Mouse (Mus musculus) activated CD4-positive, CD25-positive, alpha-beta regulatory T cell, adult 4 months (primary cell): ENCODE results near the gene Mycbp. TPM values are rescaled to one million over a fixed set of nuclear protein-coding genes. Genes with fewer than 3 reads are reported as not detected.

Experiments used
- ATAC-seq: one replicate; pipeline ENCODE4 v1.8.0; 2017
- polyA plus RNA-seq, 2 experiments: library from polyadenylated mRNA; unstranded; fragments of 100-300 nt; shearing (Covaris generic); gene quantifications; one replicate each; pipeline ENCODE4 v1.2.1; 2017

The Mycbp gene
- polyA plus RNA-seq, 2 experiments from 2014 or later: 11.1 to 26.4 TPM

GRCm38 (mm10) chr4:123946701-123947100 is 42.1 kb downstream of the Mycbp start:
- ATAC-seq: no peak

GRCm38 (mm10) chr4:123947149-123947548 is 42.5 kb downstream of the Mycbp start:
- no peak for ATAC-seq

GRCm38 (mm10) chr4:123948901-123949300 is 44.3 kb downstream of the Mycbp start:
- no peak for ATAC-seq

- ATAC-seq: no peak
Observed at GRCm38 (mm10) chr4:123949649-123950048, 45.0 kb downstream of the Mycbp start.

- ATAC-seq: peak; percentile 65
Observed at GRCm38 (mm10) chr4:123952059-123952458, 47.4 kb downstream of the Mycbp start.

- ATAC-seq: no peak
Observed at GRCm38 (mm10) chr4:123956703-123957491, 52.3 kb downstream of the Mycbp start.

- ATAC-seq: no peak
Observed at GRCm38 (mm10) chr4:123957492-123957808, 52.8 kb downstream of the Mycbp start.

- no peak for ATAC-seq
Observed at GRCm38 (mm10) chr4:123957891-123958290, 53.3 kb downstream of the Mycbp start.

GRCm38 (mm10) chr4:123960955-123961354 is 56.3 kb downstream of the Mycbp start:
- no peak for ATAC-seq

Other genes with a start within 250 kb of the Mycbp start
- gene Macf1, start 220.5 kb upstream of the Mycbp start, polyA plus RNA-seq: 100 to 1,000 TPM; 141 to 142 TPM
- 100 to 1,000 TPM; 148 to 159 TPM for gene Ndufs5, start 186.6 kb upstream of the Mycbp start, polyA plus RNA-seq
- 10 to 100 TPM; 12.0 to 14.3 TPM for gene Akirin1, start 154.5 kb upstream of the Mycbp start, polyA plus RNA-seq
- under 1 TPM in 1 of 2 experiments, not detected in 1; 0.83 TPM for gene Rhbdl2, start 117.0 kb upstream of the Mycbp start, polyA plus RNA-seq
- gene 4933427I04Rik, start 45.2 kb upstream of the Mycbp start, polyA plus RNA-seq: not detected
- gene Rragc, start 12.6 kb downstream of the Mycbp start, polyA plus RNA-seq: 1 to 10 TPM; 6.3 to 8.5 TPM
- gene 4930535I16Rik, start 13.2 kb downstream of the Mycbp start, polyA plus RNA-seq: not detected